Mouse (Mus musculus): Measurements from ENCODE around the gene Grasp.

GRCm38 (mm10) chr15:101253563-101253885 lies 29.5 kb downstream of the Grasp start:
- TF ChIP-seq CTCF (IDR thresholded peaks at IDR 0.05; ENCODE audit: low read depth, low read length) = no peak
- no peak for TF ChIP-seq POLR2A (IDR thresholded peaks at IDR 0.05; ENCODE audit: extremely low read depth, insufficient read depth, low read length)

All from liver, adult 2 months (tissue).